Mouse (Mus musculus): Measurements from ENCODE around the gene Cdkn1b.

Gene Cdkn1b

GRCm38 (mm10) chr6:134962518-134962893 lies 42.3 kb downstream of the Cdkn1b start:
- in situ Hi-C loops (cut with MboI, MseI) = no loop called here

GRCm38 (mm10) chr6:134963910-134964309 lies 43.7 kb downstream of the Cdkn1b start:
- in situ Hi-C loops (cut with MboI, MseI) = no loop called here

GRCm38 (mm10) chr6:134966681-134967080 lies 46.5 kb downstream of the Cdkn1b start:
- in situ Hi-C loops (cut with MboI, MseI) = no loop called here

- in situ Hi-C loops (cut with MboI, MseI) = no loop called here
Measured at GRCm38 (mm10) chr6:134968326-134968725, 48.1 kb downstream of the Cdkn1b start.

- in situ Hi-C loops (cut with MboI, MseI) = no loop called here
Measured at GRCm38 (mm10) chr6:134969498-134969897, 49.3 kb downstream of the Cdkn1b start.

GRCm38 (mm10) chr6:134972096-134972495 lies 51.9 kb downstream of the Cdkn1b start:
- in situ Hi-C loops (cut with MboI, MseI) = no loop called here
